Mouse (Mus musculus) E14TG2a.4 (cell line): ENCODE data around the gene B4galt3.

ENCODE experiments used
- H3K27me3 ChIP-seq: 2 replicates; pipeline ENCODE4 v1.6.1; 2014; ENCODE audit warnings: low read length, control low read depth; ENCODE audit not compliant: insufficient read depth
- H3K36me3 ChIP-seq: 2 replicates; pipeline ENCODE4 v1.6.1; 2014; ENCODE audit warnings: low read length, control low read depth; ENCODE audit not compliant: insufficient read depth
- H3K4me1 ChIP-seq: replicated peaks from 2 replicates; pipeline ENCODE4 v1.6.1; 2014; ENCODE audit warnings: low read depth, low read length, control low read depth
- H3K4me3 ChIP-seq: replicated peaks from 2 replicates; pipeline ENCODE4 v1.5.1; 2014; ENCODE audit warnings: mild to moderate bottlenecking, low read length
- H3K9me3 ChIP-seq: 2 replicates; pipeline ENCODE4 v1.6.1; 2014; ENCODE audit warnings: low read length, control low read depth
- CTCF ChIP-seq: conservative IDR thresholded peaks from 2 replicates; pipeline ENCODE4 v1.5.1; 2014; ENCODE audit warnings: low read length
- NANOG ChIP-seq: IDR thresholded peaks from 2 replicates; pipeline ENCODE4 v1.6.1; 2014; ENCODE audit warnings: borderline replicate concordance, low read length, mixed read lengths
- POU5F1 ChIP-seq: IDR thresholded peaks from 2 replicates; pipeline ENCODE4 v1.6.1; 2014; ENCODE audit warnings: low read length, borderline replicate concordance

B4galt3 gene

DNA sequence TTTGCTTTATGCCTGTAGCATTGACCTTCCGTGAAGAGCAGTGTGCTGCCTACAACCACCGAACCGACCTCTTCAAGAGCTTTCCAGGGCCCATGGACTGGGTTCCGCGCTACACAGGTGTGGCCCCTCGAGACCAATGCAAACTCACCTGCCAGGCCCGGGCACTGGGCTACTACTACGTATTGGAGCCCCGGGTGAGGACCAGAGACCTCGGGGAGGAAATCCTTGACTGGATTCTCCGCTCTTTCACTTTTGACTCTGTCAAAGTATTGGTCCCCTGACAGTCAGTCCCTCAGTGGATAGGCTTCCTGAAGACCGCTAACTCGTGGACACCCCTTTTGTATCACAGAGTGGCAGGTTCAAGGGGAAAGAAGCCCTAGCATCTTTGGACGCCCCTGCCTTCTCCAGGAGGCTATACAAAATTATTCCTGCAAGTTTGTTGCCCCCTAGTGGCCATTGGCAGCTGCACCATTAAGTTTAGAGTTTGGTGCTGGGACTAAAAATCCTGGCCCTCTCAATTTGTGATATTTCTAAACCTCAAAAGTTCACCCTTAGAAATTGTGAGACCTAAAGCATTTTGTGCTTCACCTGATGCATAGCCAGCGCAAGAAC, 13.1 kb upstream of the B4galt3 start:
- Histone ChIP-seq H3K4me1 (peaks cover 46% of the 10 kb centered on the region), H3K9me3 (no peaks in the 10 kb centered on the region), H3K4me3 (peak overlapping the region; percentile 48), H3K36me3 (no peaks in the 10 kb centered on the region), H3K27me3 (peaks cover 24% of the 10 kb centered on the region; the same call in 1 of the 2 replicates)
- TF ChIP-seq CTCF (peak; percentile 72), POU5F1 (no peak)

DNA sequence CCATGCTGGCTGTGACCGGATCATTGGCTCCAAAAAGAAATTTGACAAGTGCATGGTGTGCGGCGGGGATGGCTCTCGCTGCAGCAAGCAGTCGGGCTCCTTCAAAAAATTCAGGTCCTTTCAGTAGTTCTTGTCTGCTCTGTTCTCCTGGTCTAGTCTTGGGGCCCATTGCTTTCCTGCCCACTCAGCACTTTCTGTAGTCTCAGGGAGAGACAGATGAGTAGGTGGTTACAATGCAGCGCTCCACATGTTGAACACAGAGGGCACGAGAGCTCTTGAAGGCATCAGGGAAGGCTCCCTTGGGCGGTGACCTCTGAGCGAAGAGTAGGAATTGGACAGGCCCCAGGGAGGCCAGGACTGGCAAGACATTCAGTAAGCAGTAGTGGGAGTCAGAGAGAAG, 12.3 kb upstream of the B4galt3 start:
- H3K4me3 ChIP-seq = no peak overlapping the region
- no peaks in the 10 kb centered on the region for H3K36me3 ChIP-seq
- H3K4me1 ChIP-seq = peaks cover 45% of the 10 kb centered on the region
- TF ChIP-seq NANOG (no peak), POU5F1 (no peak), CTCF (no peak)
- no peaks in the 10 kb centered on the region for H3K9me3 ChIP-seq
- peaks cover 24% of the 10 kb centered on the region; the same call in 1 of the 2 replicates for H3K27me3 ChIP-seq

DNA sequence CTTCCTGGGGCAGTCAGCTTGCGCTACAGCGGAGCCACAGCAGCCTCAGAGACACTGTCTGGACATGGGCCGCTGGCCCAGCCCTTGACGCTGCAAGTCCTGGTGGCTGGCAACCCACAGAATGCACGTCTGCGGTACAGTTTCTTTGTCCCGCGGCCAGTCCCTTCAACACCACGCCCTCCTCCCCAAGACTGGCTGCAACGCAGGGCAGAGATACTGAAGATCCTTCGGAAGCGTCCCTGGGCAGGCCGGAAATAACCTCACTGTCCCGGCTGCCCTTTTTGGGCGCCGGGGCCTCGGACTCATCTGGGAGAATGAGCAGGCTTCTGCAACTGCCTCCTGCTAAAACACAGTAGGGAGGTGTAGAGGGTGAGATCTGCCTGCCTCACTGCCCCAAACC, 11.2 kb upstream of the B4galt3 start:
- no peak for TF ChIP-seq POU5F1
- TF ChIP-seq CTCF = no peak
- no peak for TF ChIP-seq NANOG
- peak overlapping the region; percentile 67 for H3K4me3 ChIP-seq
- H3K4me1 ChIP-seq = peaks cover 45% of the 10 kb centered on the region
- H3K36me3 ChIP-seq = no peaks in the 10 kb centered on the region
- peaks cover 17% of the 10 kb centered on the region; the same call in 1 of the 2 replicates for H3K27me3 ChIP-seq
- H3K9me3 ChIP-seq = no peaks in the 10 kb centered on the region

DNA sequence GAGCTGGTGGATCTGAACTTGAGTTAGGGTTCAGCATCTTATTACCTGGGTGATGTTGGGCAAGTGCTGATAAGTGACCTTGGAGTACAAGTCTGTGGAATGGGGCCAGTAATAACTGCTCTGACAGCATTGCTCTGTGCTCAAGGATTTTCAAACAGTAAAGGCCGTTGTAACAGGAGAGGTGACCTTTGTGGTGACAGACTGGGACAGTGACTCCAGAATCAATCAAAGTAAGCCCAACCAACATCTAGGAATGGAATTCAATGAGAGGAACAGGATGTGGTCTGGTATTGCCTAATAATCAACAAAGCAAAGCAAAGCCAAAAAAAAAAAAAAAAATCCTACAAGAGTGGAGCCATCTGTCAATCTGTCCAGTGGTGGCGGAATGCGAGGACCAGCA, 9.8 kb upstream of the B4galt3 start:
- H3K36me3 ChIP-seq = no peaks in the 10 kb centered on the region
- H3K4me3 ChIP-seq = no peak overlapping the region
- no peak for TF ChIP-seq NANOG
- no peaks in the 10 kb centered on the region for H3K9me3 ChIP-seq
- H3K27me3 ChIP-seq = peaks cover 14% of the 10 kb centered on the region; the same call in 1 of the 2 replicates
- H3K4me1 ChIP-seq = peaks cover 45% of the 10 kb centered on the region

DNA sequence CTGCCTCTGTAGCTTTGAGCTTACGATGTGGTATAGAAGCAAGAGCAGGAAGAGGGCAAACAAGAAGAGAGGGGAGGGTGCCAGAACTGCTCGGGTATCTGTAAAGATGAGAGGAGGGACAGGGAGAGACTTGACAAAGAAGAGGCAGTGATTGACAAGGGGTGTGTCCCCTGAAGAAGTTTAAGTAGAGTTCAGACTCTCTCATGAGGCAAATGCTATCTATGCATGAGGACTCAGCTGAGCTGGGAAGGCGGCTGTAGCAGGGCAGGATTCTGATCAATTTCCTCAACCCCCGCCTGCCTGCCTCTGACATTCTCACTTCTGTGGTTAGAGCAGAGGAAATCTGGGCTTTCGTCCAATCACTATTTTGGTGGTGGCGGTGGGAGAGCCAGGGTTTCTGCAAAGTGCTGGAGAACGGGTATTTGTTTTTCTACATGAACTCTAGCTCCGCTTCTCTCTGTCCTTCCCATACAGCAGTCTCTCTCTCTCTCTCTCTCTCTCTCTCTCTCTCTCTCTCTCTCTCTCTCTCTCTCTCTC, 7.5 kb upstream of the B4galt3 start:
- H3K36me3 ChIP-seq = no peaks in the 10 kb centered on the region
- peaks cover 14% of the 10 kb centered on the region; the same call in 1 of the 2 replicates for H3K27me3 ChIP-seq
- TF ChIP-seq CTCF (no peak), POU5F1 (no peak), NANOG (no peak)
- peaks cover 26% of the 10 kb centered on the region for H3K4me1 ChIP-seq
- no peaks in the 10 kb centered on the region for H3K9me3 ChIP-seq
- H3K4me3 ChIP-seq = no peak overlapping the region

DNA sequence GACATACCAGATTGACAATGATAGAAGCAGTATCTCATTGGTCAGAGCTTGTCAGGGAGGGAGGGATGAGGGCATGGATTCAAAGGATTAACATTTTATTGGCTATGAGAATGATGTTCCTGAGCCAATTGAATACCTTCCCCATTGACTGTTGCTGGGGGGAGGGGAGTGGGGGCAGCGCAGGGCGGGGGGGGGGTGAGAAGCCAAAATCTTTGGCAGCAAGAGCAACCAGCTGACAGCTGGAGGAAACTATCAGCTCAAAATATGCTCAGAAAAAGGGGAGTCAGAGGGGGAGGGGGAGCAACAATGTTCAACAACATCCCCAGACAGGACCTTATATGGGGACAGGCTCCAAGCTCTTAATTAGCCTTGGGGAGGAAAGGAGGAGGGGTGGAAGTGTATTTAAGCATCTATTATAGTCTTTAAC, 6.9 kb upstream of the B4galt3 start:
- H3K27me3 ChIP-seq = peaks cover 14% of the 10 kb centered on the region; the same call in 1 of the 2 replicates
- H3K4me1 ChIP-seq = peaks cover 21% of the 10 kb centered on the region
- no peaks in the 10 kb centered on the region for H3K9me3 ChIP-seq
- no peaks in the 10 kb centered on the region for H3K36me3 ChIP-seq
- H3K4me3 ChIP-seq = no peak overlapping the region
- no peak for TF ChIP-seq CTCF
- TF ChIP-seq POU5F1 = no peak
- no peak for TF ChIP-seq NANOG

DNA sequence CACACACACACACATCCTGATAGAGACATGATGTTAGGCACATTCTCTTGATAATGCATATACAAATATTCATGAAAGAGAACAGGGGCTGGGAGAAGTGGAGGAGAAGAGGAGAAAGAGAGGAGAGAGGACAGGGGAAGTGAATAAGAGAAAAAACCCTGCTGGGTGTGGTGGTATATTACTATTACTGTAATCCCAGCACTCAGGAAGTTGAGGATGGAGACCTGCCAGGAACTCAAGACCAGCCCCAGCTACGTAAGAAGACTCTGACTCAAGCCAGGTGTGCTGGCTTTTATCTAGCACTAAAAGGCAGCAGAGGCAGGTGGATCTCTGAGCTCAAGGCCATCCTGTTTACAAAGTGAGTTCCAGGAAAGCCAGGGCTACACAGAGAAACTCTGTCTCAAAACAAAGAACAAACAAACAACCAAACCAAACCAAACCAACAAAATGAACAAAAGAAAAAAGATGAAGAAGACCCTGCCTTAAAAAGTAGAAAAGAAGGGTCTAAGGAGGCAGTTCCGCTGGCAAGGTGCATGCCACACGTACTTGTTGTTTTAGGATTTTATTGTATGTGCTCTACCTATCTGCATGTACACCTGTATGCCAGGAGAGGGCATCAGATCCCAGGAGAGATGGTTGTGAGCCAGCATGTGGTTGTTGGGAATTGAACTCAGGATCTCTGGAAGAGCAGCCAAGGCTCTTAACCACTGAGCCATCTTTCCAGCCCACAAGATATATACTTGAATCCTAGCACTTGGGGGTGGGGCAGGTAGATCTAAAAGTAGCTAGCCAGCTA, 6.3 kb upstream of the B4galt3 start:
- Histone ChIP-seq H3K4me1 (peaks cover 18% of the 10 kb centered on the region), H3K36me3 (no peaks in the 10 kb centered on the region), H3K4me3 (no peak overlapping the region), H3K27me3 (peaks cover 12% of the 10 kb centered on the region; the same call in 1 of the 2 replicates), H3K9me3 (no peaks in the 10 kb centered on the region)
- TF ChIP-seq NANOG (no peak), CTCF (peak; percentile 33)

DNA sequence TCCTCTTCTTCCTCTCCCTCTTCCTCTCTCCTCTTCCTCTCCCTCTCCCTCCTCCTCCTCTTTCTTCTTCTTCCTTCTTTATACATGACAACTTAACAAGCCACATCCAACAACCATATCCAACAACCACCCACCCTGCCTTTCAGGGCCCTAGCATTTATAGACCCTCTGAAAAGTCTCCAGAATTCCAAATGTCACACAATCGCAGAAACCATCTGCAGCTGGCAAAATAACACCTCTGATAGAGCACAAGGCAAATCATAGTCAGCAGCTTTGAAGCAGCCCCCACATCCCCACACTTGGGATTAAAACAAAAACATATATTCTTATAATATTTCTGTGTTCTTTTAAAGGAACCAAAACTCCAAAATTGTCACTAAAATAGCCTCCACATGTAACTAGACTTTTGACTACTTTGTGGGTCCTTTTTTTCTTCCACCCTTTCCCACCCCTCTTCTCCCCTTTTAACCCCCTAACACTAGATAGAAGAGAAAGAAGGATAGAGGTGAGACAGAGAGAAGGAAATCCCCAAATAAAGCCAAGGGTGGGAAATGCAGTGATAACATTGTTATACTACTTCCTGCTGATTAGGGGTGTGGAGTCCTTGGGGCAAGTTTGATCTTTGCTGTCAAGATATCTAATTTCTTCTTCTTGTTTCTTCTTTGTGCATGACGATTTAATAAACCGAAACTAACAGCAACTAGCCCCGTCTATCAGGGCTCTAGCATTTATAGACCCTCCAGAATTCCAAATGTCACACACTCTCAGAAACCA, 4.0 kb upstream of the B4galt3 start:
- TF ChIP-seq NANOG = no peak
- no peak for TF ChIP-seq CTCF
- no peak for TF ChIP-seq POU5F1
- no peak overlapping the region for H3K4me3 ChIP-seq
- peaks cover 27% of the 10 kb centered on the region for H3K4me1 ChIP-seq
- no peaks in the 10 kb centered on the region for H3K9me3 ChIP-seq
- H3K36me3 ChIP-seq = no peaks in the 10 kb centered on the region
- H3K27me3 ChIP-seq = 0 out of 2 replicates have a peak, but pooled peaks cover 1% of the 10 kb centered on the region
